Mouse (Mus musculus): Measurements from ENCODE around the gene Kif26b.

DNA sequence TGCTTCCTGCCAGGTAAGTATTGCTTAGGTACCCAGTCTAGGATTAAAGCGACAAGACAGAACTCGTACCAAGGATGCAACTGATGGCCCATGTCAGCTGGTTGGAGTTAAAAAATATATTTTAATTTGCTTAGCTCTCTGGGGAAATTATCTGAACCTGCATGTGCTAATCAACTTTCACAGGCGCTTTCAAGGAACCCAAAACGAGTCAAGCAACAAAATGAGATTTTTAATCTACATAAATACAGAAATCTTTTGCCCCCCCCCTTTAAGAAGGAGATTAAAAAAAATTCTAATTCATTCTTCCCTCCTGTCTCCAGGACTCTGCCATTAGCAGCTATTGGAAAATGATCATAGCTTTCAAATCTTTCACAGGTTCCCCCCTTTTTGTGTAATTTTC, 106.5 kb downstream of the Kif26b start:
- no peak for TF ChIP-seq CTCF (IDR thresholded peaks at IDR 0.05; ENCODE audit: low read depth, low read length)
- TF ChIP-seq POLR2A (IDR thresholded peaks at IDR 0.05; ENCODE audit: borderline replicate concordance, low read depth, low read length), result no peak
